Mouse (Mus musculus) stomach, postnatal 0 days (tissue): ENCODE results near the gene Nat8l.

Source experiments
- CTCF ChIP-seq: IDR thresholded peaks from 2 replicates; pipeline ENCODE4 v1.5.1; 2016; ENCODE audit warnings: antibody characterized with exemption, low read depth, mild to moderate bottlenecking, moderate library complexity
- EP300 ChIP-seq: optimal IDR thresholded peaks from 2 replicates; pipeline ENCODE3; 2016; ENCODE audit warnings: antibody characterized with exemption

DNA sequence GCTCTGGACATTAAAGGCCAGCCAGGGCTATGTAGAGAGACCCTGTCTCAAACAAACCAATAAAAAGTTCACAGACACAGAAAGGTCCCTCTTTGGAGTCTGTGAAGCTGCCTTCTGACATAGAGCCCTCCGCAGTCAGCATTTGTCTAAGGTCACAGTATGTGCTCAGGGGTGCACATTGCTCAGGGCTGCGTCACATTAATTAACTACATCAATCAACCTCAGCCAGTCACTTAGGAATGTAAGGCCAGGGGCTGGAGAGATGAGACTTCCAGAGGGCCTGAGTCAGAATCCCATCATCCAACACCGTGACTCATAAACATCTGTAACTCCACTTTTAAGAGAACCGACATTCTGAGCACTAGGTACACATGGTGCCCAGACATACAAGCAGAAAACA, 39.9 kb upstream of the Nat8l start:
- TF ChIP-seq CTCF (no peak), EP300 (no peak)
